25 mouse cellular contexts compared by ENCODE assay signal in genomic region chr4:153688441-153688840, GRCm38 (mm10).
"Had no signal": no experiment of that assay in that cellular context is flagged by ENCODE, and none has a peak within 500 bp of the region (broad histone marks: within the 10 kb centered on the region; RNA-seq: fewer than 3 reads in every experiment).

No protein-coding gene starts in this region.

- H3K9ac ChIP-seq: heart, embryonic 13.5 days; heart, embryonic 15.5 days; hindbrain, embryonic 13.5 days; hindbrain, embryonic 15.5 days; kidney, embryonic 15.5 days; limb, embryonic 15.5 days; liver, embryonic 12.5 days; liver, embryonic 14.5 days had no signal

- H3K27me3 ChIP-seq: heart, embryonic 15.5 days; kidney, embryonic 15.5 days; limb, embryonic 15.5 days; liver, embryonic 12.5 days had no signal

- DNase-seq: gastrocnemius, adult 2 months; gastrocnemius, postnatal 10 days; gastrocnemius, postnatal 25 days; heart, adult 18-20 months; heart, postnatal 14 days; heart, postnatal 36 days; kidney, adult 11 months; kidney, adult 2 months; kidney, adult 9 months; kidney, postnatal 14 days; kidney, postnatal 4 days had no signal

- H3K9me3 ChIP-seq: heart, embryonic 13.5 days; heart, embryonic 15.5 days; hindbrain, embryonic 13.5 days; hindbrain, embryonic 15.5 days; kidney, embryonic 15.5 days; limb, embryonic 15.5 days; liver, embryonic 12.5 days had no signal

- H3K4me2 ChIP-seq: heart, embryonic 11.5 days; heart, embryonic 13.5 days; heart, embryonic 15.5 days; hindbrain, embryonic 13.5 days; hindbrain, embryonic 15.5 days; kidney, embryonic 15.5 days; limb, embryonic 15.5 days; liver, embryonic 12.5 days had no signal

- H3K36me3 ChIP-seq: heart, embryonic 13.5 days; heart, embryonic 15.5 days; hindbrain, embryonic 13.5 days; hindbrain, embryonic 15.5 days; kidney, embryonic 15.5 days; limb, embryonic 15.5 days; liver, embryonic 12.5 days had no signal

- H3K27ac ChIP-seq: gastrocnemius, adult 2 months; heart, embryonic 13.5 days; heart, embryonic 15.5 days; hindbrain, embryonic 13.5 days; hindbrain, embryonic 15.5 days; hindbrain, postnatal 0 days; kidney, embryonic 15.5 days; kidney, postnatal 0 days; layer of hippocampus, adult 2 months; left cerebral cortex, adult 2 months; limb, embryonic 15.5 days; liver, embryonic 12.5 days; liver, embryonic 14.5 days had no signal

- H3K4me3 ChIP-seq: gastrocnemius, adult 2 months; heart, embryonic 13.5 days; heart, embryonic 15.5 days; hindbrain, embryonic 13.5 days; hindbrain, embryonic 15.5 days; kidney, embryonic 15.5 days; layer of hippocampus, adult 2 months; left cerebral cortex, adult 2 months; limb, embryonic 15.5 days; liver, embryonic 12.5 days had no signal

- H3K4me1 ChIP-seq: heart, embryonic 13.5 days; heart, embryonic 15.5 days; kidney, embryonic 15.5 days; limb, embryonic 15.5 days; liver, embryonic 12.5 days had no signal

- ATAC-seq: hindbrain, postnatal 0 days; intestine, embryonic 16.5 days; liver, embryonic 12.5 days had no signal
